9 mouse cellular contexts compared by ENCODE assay signal in the genomic region with DNA sequence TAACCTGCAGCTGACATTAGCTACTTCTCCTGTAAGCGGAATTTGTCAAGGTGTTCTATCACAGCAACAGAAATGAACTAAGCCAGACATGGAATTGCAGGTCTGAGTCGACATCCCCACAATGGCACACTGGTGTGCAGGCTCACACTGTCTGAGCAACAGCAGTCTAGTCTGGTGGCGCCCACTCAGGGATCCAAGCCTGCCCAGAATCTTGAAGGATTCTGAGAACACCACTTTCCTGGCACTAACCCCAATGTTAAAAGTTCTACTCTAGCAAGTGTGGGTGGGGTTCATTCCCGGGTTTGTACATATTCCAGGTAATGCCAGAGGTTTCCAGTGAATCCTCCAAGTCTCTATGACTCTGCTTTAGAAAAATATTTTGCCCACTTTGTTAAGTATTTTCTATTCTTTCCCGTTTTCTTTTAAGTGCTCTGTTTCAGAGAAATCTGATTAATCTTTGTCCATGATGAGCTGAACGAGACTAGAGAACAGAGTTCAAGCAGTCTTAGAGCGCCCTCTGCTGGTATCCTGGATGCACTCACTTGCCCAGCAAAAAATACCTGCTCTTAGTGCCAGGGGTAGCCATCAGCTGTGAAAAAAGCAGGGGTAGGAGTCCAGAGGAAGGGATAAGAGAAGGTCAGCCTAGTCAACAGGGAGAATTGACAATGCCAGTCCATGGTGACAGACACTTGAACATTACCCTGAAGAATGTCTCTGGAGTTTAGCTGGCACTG. TPM values are rescaled to one million over a fixed set of nuclear protein-coding genes. Genes with fewer than 3 reads are reported as not detected.
DNase-seq lines count a peak whose midpoint lies in the region; ATAC-seq and TF ChIP-seq lines count a peak whose summit lies in the region.
"Had no signal": no experiment of that assay in that cellular context is flagged by ENCODE, and none has a peak within 500 bp of the region (broad histone marks: within the 10 kb centered on the region; RNA-seq: fewer than 3 reads in every experiment).

No protein-coding gene starts in this region.

- no peak for TF ChIP-seq EP300 in heart, postnatal 0 days (IDR thresholded peaks at IDR 0.05; ENCODE audit: low read depth)

- DNase-seq in heart, postnatal 0 days (ENCODE audit: low spot score): peak; percentile 64
- peak; percentile 55 for DNase-seq in c-Kit-negative CD71-positive TER-119-positive erythroid progenitor cells, embryonic 14.5 days (ENCODE audit: low read depth, low spot score)
- peak; percentile 83 for DNase-seq in forebrain, embryonic 11.5 days (ENCODE audit: low spot score)
- peak; percentile 95 for DNase-seq in hindbrain, postnatal 0 days (ENCODE audit: low spot score)
- peak; percentile 75 to 76 for DNase-seq in left cerebral cortex, adult 2 months (ENCODE audit: extremely low spot score in 1 of 2, low spot score in 2 of 2)
- DNase-seq in midbrain, embryonic 14.5 days: peak; percentile 96
- peak; percentile 55 for DNase-seq in spleen, adult 12 weeks (ENCODE audit: low spot score)

- no peaks in the 10 kb centered on the region for H3K9me3 ChIP-seq in heart, postnatal 0 days (replicated peaks; ENCODE audit: control insufficient read depth, low read length)
- no peaks in the 10 kb centered on the region for H3K9me3 ChIP-seq in heart, embryonic 12.5 days (replicated peaks)
- H3K9me3 ChIP-seq in forebrain, embryonic 11.5 days (ENCODE audit: control insufficient read depth, low read length): no peaks in the 10 kb centered on the region
- no peaks in the 10 kb centered on the region for H3K9me3 ChIP-seq in hindbrain, postnatal 0 days (ENCODE audit: low read length)
- H3K9me3 ChIP-seq in midbrain, embryonic 14.5 days (ENCODE audit: control insufficient read depth, low read length): no peaks in the 10 kb centered on the region
- H3K9me3 ChIP-seq: lung, embryonic 15.5 days had no signal

- H3K27me3 ChIP-seq in heart, postnatal 0 days (ENCODE audit: control insufficient read depth, insufficient read depth, low read length): peaks cover 14% of the 10 kb centered on the region
- no peaks in the 10 kb centered on the region for H3K27me3 ChIP-seq in heart, embryonic 12.5 days (replicated peaks)
- no peaks in the 10 kb centered on the region for H3K27me3 ChIP-seq in forebrain, embryonic 11.5 days (ENCODE audit: control insufficient read depth, insufficient read depth, low read length)
- no peaks in the 10 kb centered on the region for H3K27me3 ChIP-seq in hindbrain, postnatal 0 days (ENCODE audit: insufficient read depth, low read length)
- H3K27me3 ChIP-seq in midbrain, embryonic 14.5 days (ENCODE audit: control insufficient read depth, insufficient read depth, low read length): no peaks in the 10 kb centered on the region
- H3K27me3 ChIP-seq: lung, embryonic 15.5 days had no signal

- WGBS in heart, postnatal 0 days: 51% methylated on average over 7 of the region's 7 CpGs
- 53% methylated on average over 7 of the region's 7 CpGs for WGBS in heart, embryonic 12.5 days
- 59% methylated on average over 7 of the region's 7 CpGs for WGBS in forebrain, embryonic 11.5 days
- WGBS in hindbrain, postnatal 0 days: 53% methylated on average over 7 of the region's 7 CpGs
- WGBS in midbrain, embryonic 14.5 days: 58% methylated on average over 7 of the region's 7 CpGs

- no peak overlapping the region for H3K9ac ChIP-seq in heart, postnatal 0 days (replicated peaks; ENCODE audit: low read depth, low read length)
- no peak overlapping the region for H3K9ac ChIP-seq in heart, embryonic 12.5 days
- no peak overlapping the region for H3K9ac ChIP-seq in forebrain, embryonic 11.5 days (ENCODE audit: low read length)
- no peak overlapping the region for H3K9ac ChIP-seq in hindbrain, postnatal 0 days (replicated peaks; ENCODE audit: low read length)
- no peak overlapping the region for H3K9ac ChIP-seq in midbrain, embryonic 14.5 days (replicated peaks; ENCODE audit: low read length)
- H3K9ac ChIP-seq: lung, embryonic 15.5 days had no signal

- no peak for ATAC-seq in heart, postnatal 0 days (ENCODE audit: insufficient read depth, low read depth)
- ATAC-seq in heart, embryonic 12.5 days (ENCODE audit: insufficient number of reproducible peaks, low FRiP score): no peak
- ATAC-seq in forebrain, embryonic 11.5 days (replicated peaks; ENCODE audit: low FRiP score): peak; percentile 69
- peak; percentile 74 for ATAC-seq in hindbrain, postnatal 0 days
- peak; percentile 69; the same call in 1 of the 2 replicates for ATAC-seq in midbrain, embryonic 14.5 days (ENCODE audit: low FRiP score, low TSS enrichment)

- no peak overlapping the region for H3K27ac ChIP-seq in heart, postnatal 0 days (ENCODE audit: low read depth)
- H3K27ac ChIP-seq in heart, embryonic 12.5 days (ENCODE audit: poor library complexity, severe bottlenecking): no peak overlapping the region
- no peak overlapping the region for H3K27ac ChIP-seq in forebrain, embryonic 11.5 days (ENCODE audit: low read depth, low read length)
- H3K27ac ChIP-seq in hindbrain, postnatal 0 days: no peak overlapping the region
- H3K27ac ChIP-seq in left cerebral cortex, adult 2 months: no peak overlapping the region
- no peak overlapping the region for H3K27ac ChIP-seq in midbrain, embryonic 14.5 days (replicated peaks; ENCODE audit: low read depth, low read length)
- H3K27ac ChIP-seq: lung, embryonic 15.5 days had no signal

- no peaks in the 10 kb centered on the region for H3K36me3 ChIP-seq in heart, postnatal 0 days (replicated peaks; ENCODE audit: control insufficient read depth, insufficient read depth, low read length)
- peaks cover 5% of the 10 kb centered on the region; the same call in 1 of the 2 replicates for H3K36me3 ChIP-seq in heart, embryonic 12.5 days
- H3K36me3 ChIP-seq in forebrain, embryonic 11.5 days (ENCODE audit: control insufficient read depth, insufficient read depth, low read length): no peaks in the 10 kb centered on the region; the same call in 1 of the 2 replicates
- H3K36me3 ChIP-seq in hindbrain, postnatal 0 days (ENCODE audit: insufficient read depth, low read length): 0 out of 2 replicates have a peak, but pooled peaks cover 4% of the 10 kb centered on the region
- peaks cover 33% of the 10 kb centered on the region for H3K36me3 ChIP-seq in midbrain, embryonic 14.5 days (ENCODE audit: control insufficient read depth, insufficient read depth, low read length)
- H3K36me3 ChIP-seq: lung, embryonic 15.5 days had no signal

- TF ChIP-seq CTCF in heart, postnatal 0 days (IDR thresholded peaks at IDR 0.05; ENCODE audit: low read depth): peak; percentile 91
- peak; percentile 96 for TF ChIP-seq CTCF in hindbrain, postnatal 0 days (IDR thresholded peaks at IDR 0.05; ENCODE audit: low read depth)
- peak; percentile 97 for TF ChIP-seq CTCF in left cerebral cortex, adult 2 months (IDR thresholded peaks at IDR 0.05)

- no peak overlapping the region for H3K4me3 ChIP-seq in heart, postnatal 0 days (ENCODE audit: low read depth, low read length)
- H3K4me3 ChIP-seq in heart, embryonic 12.5 days: no peak overlapping the region
- H3K4me3 ChIP-seq in forebrain, embryonic 11.5 days (ENCODE audit: low read depth, low read length): no peak overlapping the region
- H3K4me3 ChIP-seq in hindbrain, postnatal 0 days (ENCODE audit: low read length): no peak overlapping the region
- H3K4me3 ChIP-seq in left cerebral cortex, adult 2 months: no peak overlapping the region
- H3K4me3 ChIP-seq in midbrain, embryonic 14.5 days (replicated peaks; ENCODE audit: low read depth, low read length): no peak overlapping the region
- H3K4me3 ChIP-seq: lung, embryonic 15.5 days had no signal

- intact Hi-C loops in left cerebral cortex, adult 2 months (cut with DNase I): loop anchor here (1.0 to 5.0 kb wide), 4 partner anchors 148 to 241 kb away; no protein-coding TSS in a partner anchor

- H3K4me1 ChIP-seq in heart, postnatal 0 days (ENCODE audit: control insufficient read depth, insufficient read depth): no peaks in the 10 kb centered on the region
- H3K4me1 ChIP-seq in heart, embryonic 12.5 days (replicated peaks): peaks cover 16% of the 10 kb centered on the region
- H3K4me1 ChIP-seq in forebrain, embryonic 11.5 days (replicated peaks; ENCODE audit: control insufficient read depth, insufficient read depth, low read length): no peaks in the 10 kb centered on the region
- no peaks in the 10 kb centered on the region for H3K4me1 ChIP-seq in hindbrain, postnatal 0 days (ENCODE audit: insufficient read depth, low read length)
- no peaks in the 10 kb centered on the region for H3K4me1 ChIP-seq in midbrain, embryonic 14.5 days (ENCODE audit: control insufficient read depth, insufficient read depth, low read length)

- H3K4me2 ChIP-seq in heart, postnatal 0 days (ENCODE audit: low read depth, low read length): no peak overlapping the region
- no peak overlapping the region for H3K4me2 ChIP-seq in heart, embryonic 12.5 days
- H3K4me2 ChIP-seq in forebrain, embryonic 11.5 days (ENCODE audit: low read depth, low read length, severe bottlenecking): no peak overlapping the region
- H3K4me2 ChIP-seq in hindbrain, postnatal 0 days (ENCODE audit: low read depth, low read length): no peak overlapping the region
- H3K4me2 ChIP-seq in midbrain, embryonic 14.5 days (ENCODE audit: low read length): no peak overlapping the region
- H3K4me2 ChIP-seq: lung, embryonic 15.5 days had no signal

RNA-seq across cellular contexts. Expression of a gene that starts 29.9 kb away (rescaled TPM):
- 2.4 and 7.4 TPM in 2 replicates for total RNA-seq in heart, postnatal 0 days (2014; rRNA removed; ENCODE audit: low replicate concordance)
- polyA plus RNA-seq in heart, postnatal 0 days (2015; fragmentation: Nextera tagmentation; extraction: Ambion mirVana): 10.2 and 11.2 TPM in 2 replicates
- polyA plus RNA-seq in heart, embryonic 12.5 days (2016; fragmentation: Nextera tagmentation; extraction: Ambion mirVana): 25.6 and 26.1 TPM in 2 replicates
- polyA plus RNA-seq in forebrain, embryonic 11.5 days (2014; fragmentation: Nextera tagmentation; extraction: Ambion mirVana): 103 and 115 TPM in 2 replicates
- 95.0 and 120 TPM in 2 replicates for total RNA-seq in hindbrain, postnatal 0 days (2014; rRNA removed)
- polyA plus RNA-seq in hindbrain, postnatal 0 days (2015; fragmentation: Nextera tagmentation; extraction: Ambion mirVana): 115 and 120 TPM in 2 replicates
- 10 to 100 TPM; 33.6 to 36.1 TPM for total RNA-seq in left cerebral cortex, adult 2 months (2021)
- 205 and 243 TPM in 2 replicates for polyA plus RNA-seq in midbrain, embryonic 14.5 days (2014; fragmentation: Nextera tagmentation; extraction: Ambion mirVana)

Comparison
In these comparisons a context has a peak if more than half of its experiments do, and no peak if none do; other contexts are left out.
1. ATAC-seq: peak in forebrain, embryonic 11.5 days (single experiment), hindbrain, postnatal 0 days (single experiment) and midbrain, embryonic 14.5 days (single experiment); none in heart, postnatal 0 days (single experiment) and heart, embryonic 12.5 days (single experiment).
2. Peak in every context shown above with its lines, with median percentiles within 50 percentile points of each other: DNase-seq and CTCF ChIP-seq.